Mouse (Mus musculus) small intestine, adult 2 months (tissue): ENCODE measurements around the gene Oxct1.

Experiments used
- CTCF ChIP-seq: fragments of 200-500 bp; IDR thresholded peaks from 2 replicates; pipeline ENCODE4 v1.5.1; 2012; ENCODE audit warnings: low read depth, mild to moderate bottlenecking, control low read depth, inconsistent platforms, low read length, moderate library complexity, mixed read lengths; ENCODE audit not compliant: insufficient replicate concordance, insufficient read length; ENCODE audit errors: extremely low read depth
- POLR2A ChIP-seq: fragments of 200-500 bp; IDR thresholded peaks from 2 replicates; pipeline ENCODE4 v1.6.1; 2012; ENCODE audit warnings: low read depth, mild to moderate bottlenecking, control low read depth, inconsistent platforms, low read length, moderate library complexity

- TF ChIP-seq POLR2A: no peak
- TF ChIP-seq CTCF: no peak
Measured at GRCm38 (mm10) chr15:4025508-4025904, 677 bp upstream of the Oxct1 start.
